Mouse (Mus musculus) induced T-regulatory cell, adult 2 months (primary cell): Measurements from ENCODE around the gene Cys1.
A peak's percentile ranks its signal among the peaks of the same experiment; 100 is the strongest.

Experiments used
- DNase-seq: peaks from one replicate; pipeline ENCODE4 v3.0.0-alpha.2; 2012; ENCODE audit warnings: low read depth

The Cys1 gene

DNA sequence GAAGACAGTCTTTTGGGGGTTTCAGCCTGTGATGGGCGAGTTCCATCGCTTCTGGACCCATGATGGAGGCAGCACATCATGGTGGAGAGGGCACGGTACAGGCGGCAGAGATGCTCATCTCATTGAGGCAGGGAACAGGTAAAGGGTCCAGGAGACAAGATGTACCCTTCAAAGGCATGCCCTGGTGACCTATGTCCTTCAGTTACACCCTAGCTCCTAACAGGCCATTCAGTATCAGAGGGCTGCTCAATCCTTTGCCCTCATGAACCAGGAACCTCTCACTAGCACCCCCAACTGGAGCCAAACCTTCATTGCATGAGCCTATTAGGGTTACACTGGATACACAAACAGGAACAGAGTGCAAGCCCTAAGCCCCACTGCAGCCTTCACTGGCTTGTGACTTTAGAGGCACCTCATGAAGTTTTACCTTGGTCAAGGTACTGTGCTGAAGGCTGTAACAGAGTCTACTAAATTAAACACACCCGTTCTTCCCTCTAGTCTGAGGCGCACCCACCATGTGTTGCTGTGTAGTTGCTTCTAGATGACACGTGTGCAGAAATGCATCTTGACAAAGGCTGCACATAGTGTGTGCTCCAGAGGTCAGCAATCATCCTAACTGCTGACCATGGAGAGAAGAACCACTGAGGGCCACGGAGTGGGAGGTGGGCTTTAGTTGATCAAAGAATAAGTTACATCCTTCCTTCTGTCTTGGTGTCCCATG is 16.0 kb upstream of the Cys1 start:
- DNase-seq = peak; percentile 55

DNA sequence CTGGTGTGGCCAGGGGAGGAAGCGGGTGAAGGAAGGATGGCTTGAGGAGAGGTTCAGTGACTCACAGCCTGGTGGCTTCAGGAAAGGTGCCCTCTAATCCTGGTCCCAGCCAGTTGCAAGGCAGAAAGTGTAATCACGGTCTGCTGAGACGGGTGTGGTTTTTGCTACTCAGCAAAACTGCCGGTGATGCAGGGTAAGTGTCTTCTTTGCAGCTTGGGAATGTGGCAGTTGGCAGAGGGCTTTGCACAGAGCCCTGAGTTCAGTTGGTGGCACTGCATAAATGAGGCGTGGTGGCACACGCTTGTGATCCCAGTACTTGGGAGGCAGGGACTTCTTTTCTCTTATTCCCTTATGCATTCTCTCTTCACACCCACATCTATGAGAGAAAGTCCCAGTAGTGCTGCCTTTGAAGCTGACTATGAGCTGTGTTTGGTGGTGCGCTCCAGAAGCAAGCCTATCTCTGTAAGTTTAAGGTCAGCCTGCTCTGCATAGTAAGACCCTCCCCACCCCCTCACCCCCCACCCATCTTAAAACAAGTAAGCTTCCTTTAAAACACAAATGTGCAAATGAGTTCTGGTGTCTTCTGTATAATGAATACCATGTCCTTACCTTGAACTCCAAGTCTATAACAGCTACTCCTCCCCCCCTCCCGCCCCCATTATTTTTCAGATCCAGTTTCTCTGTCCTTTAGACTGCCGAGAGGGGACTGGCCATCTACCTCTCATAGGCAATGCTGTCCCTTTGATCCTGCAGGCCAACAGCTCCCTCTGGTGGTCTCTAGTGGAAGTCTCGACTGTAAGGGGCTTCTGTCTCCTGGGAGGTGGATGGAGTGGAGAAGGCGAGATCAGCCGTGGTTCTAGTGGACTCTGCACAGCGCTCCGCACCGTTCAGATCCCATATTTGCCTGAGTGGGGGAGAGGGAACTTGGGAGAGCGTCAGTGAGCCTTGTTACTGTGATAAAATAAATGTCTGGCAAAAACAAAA is 15.2 kb upstream of the Cys1 start:
- peak; percentile 90 for DNase-seq

- no peak for DNase-seq
Measured at GRCm38 (mm10) chr12:24690351-24690750, 8.7 kb upstream of the Cys1 start.

GRCm38 (mm10) chr12:24686696-24687346 is 5.2 kb upstream of the Cys1 start:
- no peak for DNase-seq

DNA sequence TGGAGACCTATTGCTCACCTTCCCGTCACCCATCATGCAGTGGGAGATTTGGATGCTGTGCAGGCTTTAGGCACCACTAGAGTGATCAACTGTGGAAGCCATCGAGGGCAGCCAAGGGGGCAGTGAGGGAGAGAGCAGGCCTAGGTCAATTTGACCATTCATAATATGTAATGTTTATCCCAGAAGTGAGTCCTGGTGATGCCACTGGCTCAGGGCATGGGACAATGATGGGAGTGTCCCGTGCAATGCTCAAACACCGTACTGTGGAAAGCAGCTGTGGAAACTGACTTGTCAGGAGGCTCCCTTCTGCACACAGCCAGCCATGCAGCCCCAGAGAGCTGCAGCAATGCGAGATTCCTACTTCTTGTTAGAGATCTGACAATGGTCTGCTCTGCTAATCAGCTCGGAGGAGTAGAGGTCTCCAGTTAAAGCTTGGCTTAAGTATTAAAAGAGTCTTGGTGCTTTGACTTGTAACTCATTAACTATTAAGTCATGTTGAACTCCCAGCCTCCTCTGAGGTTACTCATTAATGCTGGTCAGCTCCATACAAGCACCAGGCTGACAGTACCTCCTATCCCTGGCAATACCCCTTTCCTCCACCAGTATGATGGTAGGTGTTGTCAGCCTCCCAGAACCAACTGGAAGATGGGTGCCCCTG is 4.6 kb upstream of the Cys1 start:
- DNase-seq = no peak

GRCm38 (mm10) chr12:24683461-24683860 is 1.8 kb upstream of the Cys1 start:
- no peak for DNase-seq

DNA sequence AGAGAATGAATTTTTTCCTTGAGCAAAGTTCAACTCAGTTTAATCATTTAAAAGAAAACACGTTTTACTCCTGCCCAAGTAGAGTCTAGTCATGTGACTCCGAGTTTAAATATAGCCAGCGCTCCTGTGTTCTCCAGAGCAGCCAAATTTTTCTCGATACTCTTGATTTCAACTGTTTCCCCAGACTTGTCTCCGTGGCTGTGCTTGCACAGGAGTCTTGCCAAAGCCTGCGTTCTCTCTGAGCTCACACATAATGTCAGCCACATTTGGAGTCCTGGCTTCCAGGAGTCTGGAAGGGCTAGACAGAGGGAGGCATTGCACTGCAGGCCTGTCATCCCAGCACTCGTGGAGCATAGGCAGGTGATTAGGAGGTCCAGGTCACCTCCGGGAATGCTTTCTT is 950 bp upstream of the Cys1 start:
- no peak for DNase-seq

GRCm38 (mm10) chr12:24680492-24681285 is 924 bp downstream of the Cys1 start:
- no peak for DNase-seq

DNA sequence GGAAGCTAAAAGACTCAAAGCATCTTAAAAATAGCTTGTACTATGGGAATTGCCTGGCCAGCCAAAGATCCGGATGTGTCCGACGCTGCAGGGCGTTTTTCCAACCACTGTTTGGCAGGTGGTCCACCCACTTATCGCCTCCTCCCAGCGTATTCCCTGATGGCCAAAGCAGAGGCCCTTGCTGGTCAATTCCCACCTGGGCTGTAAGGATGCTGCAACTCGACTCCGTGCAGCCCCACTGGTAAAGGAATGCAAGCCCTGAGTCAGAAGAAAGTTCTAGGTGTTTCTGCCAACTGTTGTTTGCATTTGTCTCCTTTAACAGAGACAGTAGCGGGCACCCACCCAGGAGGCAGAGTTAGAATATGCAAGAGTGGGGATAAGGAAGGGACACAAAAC is 1.5 kb downstream of the Cys1 start:
- DNase-seq = no peak

DNA sequence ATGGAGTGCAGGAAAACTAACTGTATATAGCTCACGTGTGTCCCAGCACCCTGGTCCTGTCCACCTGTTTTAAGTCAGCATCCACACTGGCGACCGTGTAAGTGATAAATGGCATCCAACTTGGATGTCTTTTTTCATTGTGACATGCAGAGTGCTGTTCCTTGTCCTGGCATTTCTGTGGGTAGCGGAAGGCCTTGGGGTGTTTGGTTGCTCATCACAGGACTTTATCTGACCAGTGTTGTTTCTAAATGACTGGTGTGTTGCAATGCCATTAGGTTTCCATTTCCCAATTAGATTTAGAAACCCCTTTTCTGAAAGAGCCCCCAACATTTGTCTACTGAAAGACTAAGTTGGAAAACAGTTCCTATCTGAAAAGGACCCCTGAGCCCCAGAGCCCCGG is 19.5 kb downstream of the Cys1 start:
- no peak for DNase-seq

- DNase-seq = no peak
Measured at GRCm38 (mm10) chr12:24661100-24661499, 20.5 kb downstream of the Cys1 start.

DNA sequence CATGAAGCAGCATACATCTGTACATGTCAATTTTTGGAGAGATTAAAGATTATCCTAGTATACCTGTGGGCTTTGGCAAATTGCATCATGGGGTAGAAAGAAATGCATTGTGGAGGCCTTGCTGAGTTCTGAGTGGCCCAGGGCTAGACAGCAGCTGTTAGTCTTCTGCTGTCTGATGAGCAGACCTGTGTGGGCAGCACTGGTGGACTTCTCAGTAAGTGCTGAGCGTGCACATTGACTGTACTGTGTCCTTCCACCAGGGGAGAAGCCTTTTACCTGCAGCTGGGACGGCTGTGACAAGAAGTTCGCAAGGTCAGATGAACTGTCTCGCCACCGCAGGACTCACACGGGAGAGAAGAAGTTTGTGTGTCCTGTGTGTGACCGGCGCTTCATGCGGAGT is 21.7 kb downstream of the Cys1 start:
- DNase-seq = no peak

DNA sequence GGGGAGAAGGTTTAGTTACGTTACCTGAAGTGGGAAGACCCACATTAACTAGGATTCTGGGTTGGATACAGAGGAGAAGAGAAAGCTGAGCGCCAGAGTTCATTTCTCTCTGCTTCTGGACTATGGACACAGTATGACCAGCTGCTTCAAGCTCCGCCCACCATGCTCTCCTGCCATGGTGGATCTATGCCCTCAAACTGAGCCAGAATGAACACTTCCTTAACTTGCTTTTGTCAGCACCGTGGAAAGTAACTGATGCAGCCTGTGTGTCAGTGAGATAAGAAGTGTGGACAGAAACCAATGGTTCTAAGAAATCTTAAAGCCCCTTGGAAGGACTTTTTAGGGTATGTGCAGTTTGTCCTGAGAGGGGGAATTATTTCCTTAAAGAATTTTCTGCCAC is 22.6 kb downstream of the Cys1 start:
- no peak for DNase-seq

DNA sequence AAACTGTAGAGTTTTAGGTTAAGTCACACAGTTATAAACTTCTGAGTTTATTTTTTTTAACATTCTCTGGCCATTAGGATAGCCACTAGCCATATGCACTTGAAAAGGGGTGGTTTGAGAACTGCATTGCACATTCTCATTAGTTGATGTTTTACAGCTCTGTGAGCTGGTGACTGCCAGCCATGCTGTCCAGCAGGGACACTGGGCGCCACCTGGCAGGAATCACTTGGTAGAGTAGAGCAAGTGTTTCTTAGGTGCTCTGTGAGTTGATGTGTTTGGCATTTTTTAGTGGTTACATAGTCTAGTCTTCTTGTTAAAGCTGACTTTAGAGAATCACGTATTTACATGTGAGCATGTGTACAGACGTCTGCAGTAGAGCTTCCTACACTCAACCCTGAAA is 25.2 kb downstream of the Cys1 start:
- DNase-seq = no peak

- no peak for DNase-seq
Measured at GRCm38 (mm10) chr12:24654065-24654862, 27.3 kb downstream of the Cys1 start.

DNA sequence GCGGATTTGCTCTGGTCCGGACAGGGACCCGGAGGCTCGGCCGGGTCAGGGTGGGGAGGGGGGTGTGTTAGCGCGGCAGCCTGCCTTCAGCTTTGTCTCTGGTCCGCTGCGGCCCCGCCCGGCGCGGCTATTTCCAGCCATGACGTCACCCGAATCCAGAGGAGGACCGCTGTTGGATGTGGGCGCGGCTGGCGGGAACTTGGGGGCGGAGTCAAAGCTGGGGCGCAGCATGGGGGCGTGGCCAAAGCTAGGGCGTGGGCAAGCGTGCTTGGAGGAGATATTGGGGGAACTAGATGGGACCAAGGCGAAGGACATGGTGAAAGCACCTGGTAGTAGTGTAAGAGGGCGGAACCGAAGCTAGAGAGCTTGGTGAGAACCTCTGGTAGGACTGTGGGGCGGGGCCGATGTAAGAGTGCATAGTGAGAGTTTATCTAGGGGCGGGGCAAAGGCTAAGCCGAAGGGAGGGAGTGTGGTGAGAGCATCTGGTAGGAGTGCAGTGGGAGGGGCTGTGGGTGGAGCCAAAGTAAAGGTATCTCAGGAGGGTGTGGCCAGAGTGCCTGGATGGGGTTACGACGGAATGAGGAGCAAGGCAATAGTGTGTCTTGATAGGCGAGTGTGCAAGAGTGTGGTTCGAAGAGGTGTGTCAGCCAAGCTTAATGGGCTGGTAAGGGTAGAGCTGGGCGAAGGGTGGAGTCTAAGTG is 29.8 kb downstream of the Cys1 start:
- DNase-seq = peak; percentile 98

DNA sequence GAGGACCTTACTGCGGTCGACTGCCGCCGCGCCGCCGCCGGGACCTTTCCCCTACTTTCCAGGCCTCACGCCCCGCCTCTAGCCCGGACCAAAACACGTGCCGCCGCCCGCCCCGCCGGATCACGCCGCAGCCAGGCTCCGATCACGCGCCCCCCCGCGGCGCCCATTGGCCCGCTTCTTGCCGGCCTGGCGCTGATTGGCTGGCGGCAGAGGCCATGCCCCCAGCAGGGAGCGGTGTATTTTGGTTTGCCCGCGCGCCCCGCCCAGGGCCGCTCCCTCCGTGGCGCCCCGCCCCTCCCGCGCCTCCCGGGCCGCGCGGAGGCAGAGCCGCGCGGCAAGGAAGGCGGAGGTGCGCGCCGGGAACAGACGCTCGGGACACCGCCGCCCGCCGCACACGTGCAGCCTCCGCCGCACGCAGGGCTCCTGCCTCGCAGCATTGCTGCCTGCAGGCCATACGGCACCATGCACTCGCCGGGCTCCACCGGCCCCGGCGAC is 30.5 kb downstream of the Cys1 start, which contains the start of gene Klf11:
Klf11 (plus strand) TSS at position 212 of the 495 bp plus-strand sequence.
- peak; percentile 97 for DNase-seq

DNA sequence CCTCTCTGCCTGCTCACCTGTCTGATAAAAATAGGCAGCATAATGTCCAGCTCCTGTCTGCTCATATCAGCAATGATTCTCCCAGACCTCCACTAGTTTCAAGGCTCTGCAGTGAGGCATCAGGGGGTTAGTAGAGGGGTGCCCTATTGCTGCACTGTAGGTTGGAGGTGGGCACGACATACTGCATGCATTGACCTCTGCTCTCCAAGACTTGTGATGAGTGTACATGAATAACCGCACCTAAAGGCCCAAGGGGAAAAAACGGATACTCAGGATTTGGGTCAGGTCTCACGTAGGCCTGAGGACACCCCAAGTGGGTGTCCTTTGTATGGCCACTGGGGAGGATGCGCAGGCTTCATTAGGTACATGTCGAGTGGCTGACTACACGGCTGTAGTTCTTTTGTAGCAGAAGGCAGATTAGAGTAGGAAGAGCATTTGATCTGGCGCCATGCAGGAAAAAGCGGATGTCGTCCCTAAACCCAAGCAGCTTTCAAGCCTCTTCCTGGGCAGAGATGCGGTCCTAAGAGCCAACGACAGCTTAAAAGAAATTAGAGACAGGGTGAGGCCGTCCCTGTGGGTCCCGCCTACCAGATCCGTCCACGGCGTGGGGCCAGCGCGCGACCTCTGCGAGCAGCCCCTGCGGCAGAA is 31.1 kb downstream of the Cys1 start:
- DNase-seq = no peak

DNA sequence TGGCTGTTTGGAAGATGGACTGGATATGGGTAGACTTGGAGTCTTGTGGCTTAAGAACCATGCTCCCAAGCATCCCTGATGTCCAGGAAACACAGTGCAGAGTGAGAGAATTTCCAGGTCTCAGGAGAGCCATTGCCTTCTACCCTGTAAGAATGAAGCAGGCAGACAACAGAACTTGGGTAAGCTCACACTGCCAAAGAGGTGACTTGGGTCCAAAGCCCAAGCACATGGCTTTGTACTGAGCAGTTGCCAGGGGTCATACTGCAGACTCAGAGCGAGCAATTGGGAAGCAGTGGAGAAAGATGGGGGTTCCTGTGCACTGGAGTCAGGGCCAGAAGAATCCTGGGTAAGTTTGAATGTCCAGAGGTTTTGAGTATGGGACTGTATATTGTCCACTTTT is 33.5 kb downstream of the Cys1 start:
- DNase-seq = no peak
